Mouse (Mus musculus) adipocyte (in vitro differentiated cells): ENCODE measurements around the gene Cdk6.

Source experiments
- DNase-seq: peaks from one replicate; pipeline ENCODE4 v3.0.0-alpha.2; 2016; ENCODE audit warnings: low spot score

Gene Cdk6

GRCm38 (mm10) chr5:3486579-3487282 is 145.4 kb downstream of the Cdk6 start:
- no peak for DNase-seq

DNA sequence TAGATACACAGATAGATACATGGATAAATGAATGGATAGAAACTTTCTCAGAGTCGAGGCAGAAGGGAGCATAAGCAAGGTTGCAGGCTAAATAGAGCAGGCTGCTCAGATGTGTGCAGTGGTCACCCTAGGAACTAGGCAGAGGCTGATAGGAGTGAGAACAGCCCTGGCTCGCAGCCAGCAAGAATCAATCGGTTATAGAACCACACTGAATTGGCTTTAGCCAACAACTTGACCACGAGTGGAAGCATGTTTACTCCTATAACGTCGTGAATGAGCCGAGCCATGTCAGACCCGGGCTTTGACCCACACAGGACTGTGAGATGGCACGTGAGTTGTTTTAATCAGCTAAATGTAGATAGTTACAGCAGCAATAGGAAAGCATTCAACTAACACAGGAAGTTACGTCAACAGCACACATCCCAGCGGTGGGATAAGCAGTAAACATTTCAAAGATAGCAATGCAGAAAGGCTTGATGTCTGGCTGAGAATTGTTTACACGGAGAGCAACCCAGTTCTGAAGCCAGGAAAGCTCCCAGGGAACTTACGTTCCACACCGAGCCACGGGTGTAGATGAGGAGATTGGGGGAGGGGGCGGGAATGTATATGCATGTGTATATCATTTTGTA is 147.0 kb downstream of the Cdk6 start:
- no peak for DNase-seq

DNA sequence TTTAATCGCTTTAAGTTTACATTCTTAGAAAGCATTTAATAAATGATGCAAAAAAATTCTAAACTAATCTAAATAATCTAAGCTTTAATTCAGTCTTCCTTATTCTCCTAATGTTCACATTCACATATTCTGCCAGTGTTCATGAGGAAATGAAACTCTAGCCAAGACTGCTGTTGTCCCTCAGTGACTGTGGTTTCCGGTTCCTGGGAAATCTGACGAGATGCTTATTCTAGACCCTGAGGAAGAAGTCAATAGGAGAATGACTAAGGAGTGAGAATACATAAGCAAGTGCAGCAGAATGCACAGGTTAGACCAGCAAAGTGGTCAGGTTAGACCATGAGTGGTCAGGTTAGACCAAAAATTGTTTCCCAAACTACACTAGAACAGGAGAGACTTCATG is 149.1 kb downstream of the Cdk6 start:
- no peak for DNase-seq

GRCm38 (mm10) chr5:3491084-3491483 is 149.8 kb downstream of the Cdk6 start:
- DNase-seq, result peak; percentile 97

DNA sequence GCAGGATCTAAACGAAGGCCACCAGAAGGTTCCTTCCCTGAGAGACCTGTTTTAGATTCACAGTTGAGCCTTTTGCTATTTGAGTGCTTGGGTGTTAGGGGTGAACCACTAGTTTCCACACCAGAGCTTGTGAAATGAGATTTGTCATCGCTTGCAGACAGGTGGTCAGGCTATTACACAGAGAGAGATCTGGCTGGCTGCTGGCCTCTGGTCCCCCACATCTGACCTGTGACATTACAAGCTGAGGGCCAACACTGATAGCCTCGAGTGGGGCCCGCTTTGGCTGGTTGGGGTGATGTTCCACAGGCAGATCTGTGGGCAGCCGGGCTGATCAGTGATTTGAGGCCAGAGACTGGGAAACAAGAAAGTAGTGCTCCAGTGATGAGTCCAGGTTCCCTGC is 150.6 kb downstream of the Cdk6 start:
- DNase-seq, result peak; percentile 31

DNA sequence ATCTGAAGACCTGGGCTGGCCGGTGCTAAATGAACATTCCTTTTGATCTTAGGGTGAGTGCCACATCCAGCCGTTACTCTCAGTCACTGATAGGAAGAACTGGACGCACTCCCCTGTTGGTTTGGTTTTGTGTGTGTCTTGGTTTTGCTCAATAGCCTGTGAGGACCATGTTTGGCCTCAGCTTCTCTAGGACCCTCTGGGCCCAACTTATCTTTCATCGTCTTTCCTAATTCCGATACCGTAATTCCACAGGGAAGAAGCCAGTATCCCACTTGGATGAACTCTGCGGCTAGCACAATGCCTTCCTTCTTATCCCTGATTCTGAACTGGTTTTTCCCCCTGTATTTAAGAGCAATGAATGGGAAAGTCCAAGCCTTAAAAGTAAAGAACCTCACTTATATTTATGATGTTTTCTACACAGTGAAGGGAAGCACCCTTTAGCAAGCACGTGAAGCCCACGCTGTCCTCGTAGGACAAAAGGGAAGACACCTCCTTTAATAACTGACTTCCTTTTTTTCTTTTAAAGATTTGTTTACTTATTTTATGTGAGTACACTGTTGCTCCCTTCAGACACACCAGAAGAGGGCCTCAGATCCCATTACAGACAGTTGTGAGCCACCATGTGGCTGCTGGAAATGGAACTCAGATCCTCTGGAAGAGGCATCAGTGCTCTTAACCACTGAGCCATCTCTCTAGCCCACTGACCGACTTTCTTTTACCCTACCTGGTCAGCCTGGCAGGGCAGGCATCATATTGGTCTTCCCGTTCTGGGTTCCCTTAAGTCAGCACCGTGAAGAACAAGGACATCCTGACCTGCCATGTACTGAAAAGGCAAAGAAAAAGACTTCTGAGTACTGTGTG is 151.7 kb downstream of the Cdk6 start:
- DNase-seq, result no peak

DNA sequence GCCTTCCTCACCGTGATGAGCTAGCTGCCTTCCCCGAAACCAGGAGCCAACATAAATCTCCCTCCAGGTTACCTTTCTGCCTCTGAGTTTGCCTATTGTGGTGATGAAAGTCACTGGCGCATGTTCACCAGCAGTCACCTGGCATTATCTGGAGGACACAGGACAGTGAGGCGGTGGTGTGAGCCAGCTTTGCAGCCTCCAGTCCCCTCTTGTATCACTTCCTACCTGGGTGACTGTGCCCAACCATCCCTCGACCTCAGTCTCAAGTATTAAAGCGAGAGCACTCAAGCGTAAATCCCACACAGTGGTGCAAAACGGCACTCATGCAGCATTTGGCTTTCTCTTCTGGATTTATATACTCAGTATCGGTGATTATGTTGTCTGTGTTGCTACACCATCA is 152.7 kb downstream of the Cdk6 start:
- DNase-seq, result no peak

DNA sequence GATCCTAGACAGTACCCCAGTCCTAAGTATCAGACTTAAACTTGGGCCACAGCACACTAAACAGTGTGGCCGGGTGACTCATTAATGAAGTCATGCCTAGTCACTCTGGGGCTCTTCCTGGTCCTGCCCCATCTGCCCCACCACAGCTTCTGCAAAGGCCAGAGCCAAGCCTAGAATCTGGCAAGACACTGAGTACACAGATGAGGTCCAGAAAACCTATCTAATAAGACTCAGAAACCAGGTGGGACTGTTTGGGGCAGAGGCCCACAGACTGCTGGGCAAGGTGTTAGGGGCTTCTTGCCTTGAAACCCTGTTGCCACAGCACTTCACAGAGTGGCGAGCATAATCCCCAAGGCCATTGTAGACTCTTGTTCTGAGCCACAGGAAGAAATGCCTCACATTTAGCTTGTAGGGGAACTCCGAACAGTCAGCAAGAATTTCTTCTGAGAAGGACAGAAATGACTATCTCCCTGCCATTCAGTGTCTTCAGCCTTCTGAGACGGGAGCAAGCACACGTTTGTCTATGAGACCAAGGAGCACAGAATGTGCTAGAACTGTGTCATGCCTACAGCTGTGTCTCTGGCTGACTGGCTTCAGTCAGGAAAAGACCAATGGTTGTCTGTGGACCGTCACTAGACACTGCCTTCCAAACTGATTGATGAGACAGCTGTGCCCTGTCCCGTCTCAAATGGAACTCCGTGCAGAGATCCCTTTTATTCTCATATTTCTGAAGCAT is 153.3 kb downstream of the Cdk6 start:
- DNase-seq, result no peak

- DNase-seq, result no peak
Measured at GRCm38 (mm10) chr5:3497505-3497925, 156.2 kb downstream of the Cdk6 start.

DNA sequence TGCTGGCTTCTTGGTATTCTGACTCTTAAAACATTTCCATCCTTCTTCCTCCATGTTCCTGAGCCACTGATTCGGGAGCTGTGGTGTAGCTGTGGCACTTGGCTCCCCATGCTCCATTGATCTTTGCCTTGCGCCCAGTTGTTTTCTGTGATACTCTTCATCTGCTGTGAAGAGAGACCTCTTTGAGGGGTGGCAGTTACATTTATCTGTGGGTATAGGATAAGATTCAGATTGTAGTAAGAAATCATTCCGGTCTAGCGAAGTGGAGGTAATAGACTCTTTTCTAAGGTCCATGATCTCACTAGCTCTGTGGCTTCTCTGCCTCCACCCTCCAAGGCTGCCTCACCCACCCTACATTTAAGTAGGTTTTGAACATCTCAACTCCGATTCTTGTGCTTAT is 159.0 kb downstream of the Cdk6 start:
- no peak for DNase-seq

- DNase-seq, result peak; percentile 29
Measured at GRCm38 (mm10) chr5:3500957-3501563, 159.8 kb downstream of the Cdk6 start.

DNA sequence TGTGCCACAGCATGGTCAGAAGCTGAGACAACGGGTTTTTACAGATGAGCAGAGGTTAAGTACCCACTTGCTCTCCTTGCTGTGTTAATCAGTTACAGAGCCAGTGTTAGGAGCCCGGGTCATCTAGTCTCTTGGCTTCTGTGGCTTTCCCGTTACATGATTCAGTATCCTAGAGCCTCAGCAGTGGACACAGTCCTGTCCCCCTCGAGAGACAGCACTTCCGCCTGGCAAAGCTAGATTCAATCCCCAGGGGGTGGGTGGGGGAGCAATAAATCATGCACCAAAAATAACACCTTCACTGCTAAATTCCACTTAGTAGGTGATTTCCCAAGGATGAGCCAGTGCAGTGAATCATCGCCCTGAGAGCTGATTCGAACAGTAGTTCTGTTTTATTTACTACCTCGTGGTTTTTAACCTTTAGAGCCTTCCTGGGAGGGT is 160.3 kb downstream of the Cdk6 start:
- peak; percentile 21 for DNase-seq

DNA sequence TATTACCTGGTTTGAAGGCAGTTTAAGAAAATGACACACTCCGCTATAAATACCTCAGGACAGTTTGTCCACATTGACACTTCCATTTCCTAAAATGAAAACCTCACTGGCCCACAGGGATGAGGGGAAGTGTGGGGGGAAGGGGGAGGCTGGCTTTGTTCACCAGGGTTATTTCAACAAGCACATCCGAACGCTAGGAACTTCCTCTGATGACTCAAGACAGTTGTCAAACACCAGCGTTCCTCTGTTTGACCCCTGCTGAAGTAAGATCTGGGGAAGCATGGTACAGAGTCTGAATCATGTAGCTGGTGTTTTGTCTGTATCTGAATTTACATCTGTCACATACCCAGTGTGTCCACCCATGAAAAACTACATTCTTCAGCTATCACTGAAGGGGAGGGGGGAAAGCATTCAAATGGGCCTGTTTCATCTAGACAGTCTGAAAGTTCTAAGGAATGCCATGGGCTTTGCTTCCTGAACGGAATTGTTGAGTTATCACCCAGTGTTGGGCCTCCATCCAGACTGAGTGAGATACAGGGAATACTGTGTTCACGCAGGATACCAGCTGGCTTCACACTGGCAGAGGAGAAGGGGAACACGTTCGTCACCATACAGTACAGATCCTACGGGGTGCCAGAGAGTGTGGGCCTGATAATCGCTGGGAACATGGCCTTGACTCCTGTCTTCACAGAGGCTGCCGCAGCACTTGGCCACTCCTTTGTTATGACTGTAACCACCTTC is 161.5 kb downstream of the Cdk6 start:
- DNase-seq, result no peak

- DNase-seq, result no peak
Measured at GRCm38 (mm10) chr5:3503373-3503772, 162.1 kb downstream of the Cdk6 start.

DNA sequence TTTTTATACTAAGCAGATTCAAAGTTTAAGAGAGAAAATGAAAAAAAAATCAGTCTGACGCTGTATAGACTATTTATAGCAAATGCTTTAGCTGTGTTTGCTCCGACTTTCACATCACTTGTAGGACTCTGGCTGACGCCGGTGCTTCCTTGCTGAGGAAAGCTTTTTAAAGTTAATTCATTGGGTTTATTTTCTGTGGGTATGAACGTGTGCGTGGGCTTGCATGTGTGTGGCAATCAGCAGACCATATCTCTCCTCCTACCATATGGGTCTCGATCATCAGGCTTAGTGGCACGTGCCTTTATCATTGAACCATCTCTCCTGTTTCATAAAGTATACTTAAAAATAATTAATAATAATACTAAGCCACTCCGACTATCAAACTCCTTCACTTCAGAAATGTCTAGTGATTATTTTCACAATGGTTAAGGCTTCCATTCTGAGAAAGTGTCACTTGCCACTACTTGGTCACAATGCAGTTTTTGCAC is 162.6 kb downstream of the Cdk6 start:
- no peak for DNase-seq

GRCm38 (mm10) chr5:3504453-3504852 is 163.2 kb downstream of the Cdk6 start:
- no peak for DNase-seq

DNA sequence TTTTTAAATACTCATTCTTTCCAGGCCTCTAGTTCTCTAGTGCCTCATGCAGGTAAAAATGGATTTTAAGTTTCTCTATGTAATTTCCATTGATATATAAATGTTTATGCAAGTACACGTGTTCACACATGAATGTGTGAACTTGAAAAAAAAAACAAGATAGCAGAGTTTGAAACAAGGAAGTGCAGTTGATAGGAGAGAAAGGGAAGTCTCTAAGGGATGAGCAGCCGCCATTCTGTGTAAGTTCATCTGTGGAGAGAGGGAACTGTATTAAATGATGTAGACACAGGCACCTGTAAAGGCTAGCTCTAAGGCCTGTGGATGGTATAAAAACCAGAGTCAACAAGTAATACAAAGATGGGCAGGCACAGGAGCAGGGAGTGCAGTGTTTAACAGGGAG is 164.3 kb downstream of the Cdk6 start:
- no peak for DNase-seq

GRCm38 (mm10) chr5:3508480-3509381 is 167.4 kb downstream of the Cdk6 start:
- no peak for DNase-seq

GRCm38 (mm10) chr5:3509503-3509902 is 168.2 kb downstream of the Cdk6 start:
- no peak for DNase-seq
